Mouse (Mus musculus): ENCODE measurements around the gene Dnph1. TPM values are rescaled to one million over a fixed set of nuclear protein-coding genes. Genes with fewer than 3 reads are reported as not detected.

Dnph1 gene
- polyA plus RNA-seq, 1 experiment: 6.3 TPM

- H3K27ac ChIP-seq (ENCODE audit: insufficient read depth, low read depth, low read length): no peak within 1 kb of the TSS
- TF ChIP-seq POLR2A (IDR thresholded peaks at IDR 0.05; ENCODE audit: low read depth, low read length) (no peak), CTCF (IDR thresholded peaks at IDR 0.05; ENCODE audit: extremely low read depth, insufficient read length, insufficient replicate concordance, low read depth, low read length) (no peak)
- H3K27me3 ChIP-seq (ENCODE audit: control insufficient read depth, insufficient read depth, low read length): no peaks in the 10 kb centered on the region
- WGBS: 3% methylated on average over 49 of the region's 49 CpGs
- H3K4me1 ChIP-seq (ENCODE audit: control insufficient read depth, insufficient read depth, insufficient read length, low read length): peaks cover 5% of the 10 kb centered on the region
- H3K36me3 ChIP-seq (ENCODE audit: control insufficient read depth, insufficient read depth, low read length): peaks cover 23% of the 10 kb centered on the region
- peak within 1 kb of the TSS; percentile 73 for H3K4me3 ChIP-seq (ENCODE audit: low read depth, low read length)
These were observed 49.5 kb downstream of the Dnph1 start, which contains the start of gene Cul9 for GRCm38 (mm10) chr17:46545813-46546564. Cul9 (minus strand) TSS chr17:46546388.

- WGBS: 49% methylated on average over 7 of the region's 7 CpGs
- Histone ChIP-seq H3K36me3 (ENCODE audit: control insufficient read depth, insufficient read depth, low read length) (peaks cover 29% of the 10 kb centered on the region), H3K27me3 (ENCODE audit: control insufficient read depth, insufficient read depth, low read length) (no peaks in the 10 kb centered on the region), H3K4me1 (ENCODE audit: control insufficient read depth, insufficient read depth, insufficient read length, low read length) (peaks cover 5% of the 10 kb centered on the region), H3K27ac (ENCODE audit: insufficient read depth, low read depth, low read length) (no peak overlapping the region), H3K4me3 (ENCODE audit: low read depth, low read length) (peak overlapping the region; percentile 73)
- TF ChIP-seq CTCF (IDR thresholded peaks at IDR 0.05; ENCODE audit: extremely low read depth, insufficient read length, insufficient replicate concordance, low read depth, low read length): no peak
- TF ChIP-seq POLR2A (IDR thresholded peaks at IDR 0.05; ENCODE audit: low read depth, low read length): no peak
These were observed 50.1 kb downstream of the Dnph1 start for GRCm38 (mm10) chr17:46546591-46546990.

DNA sequence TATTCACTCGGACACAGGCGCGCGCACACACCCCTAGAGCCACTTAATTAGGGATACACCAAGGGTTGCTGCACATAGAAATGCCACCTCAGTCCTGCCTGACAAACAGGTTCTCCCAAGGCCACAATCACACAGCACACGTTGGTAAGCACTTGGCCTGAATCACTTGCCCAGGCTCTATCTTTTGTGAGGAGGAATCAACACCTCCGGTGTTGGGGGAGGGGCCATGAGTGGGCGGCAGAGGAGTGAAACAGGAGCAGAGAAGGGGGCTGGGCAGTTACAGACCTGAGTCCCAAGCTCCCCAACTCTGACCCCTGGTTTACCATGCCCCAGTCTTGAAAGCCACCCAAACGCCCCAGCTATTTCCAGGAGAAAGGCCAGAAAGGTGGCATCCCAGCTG is 50.5 kb downstream of the Dnph1 start:
- Histone ChIP-seq H3K4me3 (ENCODE audit: low read depth, low read length) (no peak overlapping the region), H3K27me3 (ENCODE audit: control insufficient read depth, insufficient read depth, low read length) (no peaks in the 10 kb centered on the region), H3K4me1 (ENCODE audit: control insufficient read depth, insufficient read depth, insufficient read length, low read length) (peaks cover 5% of the 10 kb centered on the region), H3K27ac (ENCODE audit: insufficient read depth, low read depth, low read length) (no peak overlapping the region), H3K36me3 (ENCODE audit: control insufficient read depth, insufficient read depth, low read length) (peaks cover 33% of the 10 kb centered on the region)
- TF ChIP-seq POLR2A (IDR thresholded peaks at IDR 0.05; ENCODE audit: low read depth, low read length) (no peak), CTCF (IDR thresholded peaks at IDR 0.05; ENCODE audit: extremely low read depth, insufficient read length, insufficient replicate concordance, low read depth, low read length) (no peak)
- WGBS: 67% methylated on average over 8 of the region's 8 CpGs

GRCm38 (mm10) chr17:46547923-46548322 is 51.4 kb downstream of the Dnph1 start:
- H3K27ac ChIP-seq (ENCODE audit: insufficient read depth, low read depth, low read length): no peak overlapping the region
- 69% methylated on average over 3 of the region's 3 CpGs for WGBS
- no peaks in the 10 kb centered on the region for H3K27me3 ChIP-seq (ENCODE audit: control insufficient read depth, insufficient read depth, low read length)
- H3K4me3 ChIP-seq (ENCODE audit: low read depth, low read length): no peak overlapping the region
- TF ChIP-seq CTCF (IDR thresholded peaks at IDR 0.05; ENCODE audit: extremely low read depth, insufficient read length, insufficient replicate concordance, low read depth, low read length): no peak
- TF ChIP-seq POLR2A (IDR thresholded peaks at IDR 0.05; ENCODE audit: low read depth, low read length): no peak
- peaks cover 36% of the 10 kb centered on the region for H3K36me3 ChIP-seq (ENCODE audit: control insufficient read depth, insufficient read depth, low read length)
- H3K4me1 ChIP-seq (ENCODE audit: control insufficient read depth, insufficient read depth, insufficient read length, low read length): peaks cover 5% of the 10 kb centered on the region

DNA sequence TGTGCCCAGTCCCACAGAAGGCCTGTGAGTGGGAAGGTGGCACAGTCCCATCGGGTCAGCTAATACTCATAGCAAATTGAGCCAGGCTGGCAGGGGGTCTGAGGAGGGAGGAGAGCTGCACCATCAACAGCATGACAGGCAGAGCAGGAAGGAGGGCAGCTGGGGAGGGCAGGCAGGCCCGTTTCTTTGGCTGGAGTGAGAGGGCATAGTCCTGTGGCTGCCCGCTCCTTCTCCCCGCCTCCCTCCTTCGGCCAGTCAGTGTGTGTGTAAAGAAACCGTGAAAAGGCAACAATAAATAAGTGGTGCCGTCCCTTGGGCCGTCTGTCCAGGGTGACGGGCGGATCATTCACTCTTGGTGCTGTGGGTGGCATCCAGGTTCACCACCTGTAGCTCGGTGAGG is 52.2 kb downstream of the Dnph1 start:
- no peak for TF ChIP-seq POLR2A (IDR thresholded peaks at IDR 0.05; ENCODE audit: low read depth, low read length)
- TF ChIP-seq CTCF (IDR thresholded peaks at IDR 0.05; ENCODE audit: extremely low read depth, insufficient read length, insufficient replicate concordance, low read depth, low read length): no peak
- Histone ChIP-seq H3K27me3 (ENCODE audit: control insufficient read depth, insufficient read depth, low read length) (no peaks in the 10 kb centered on the region), H3K4me3 (ENCODE audit: low read depth, low read length) (no peak overlapping the region), H3K36me3 (ENCODE audit: control insufficient read depth, insufficient read depth, low read length) (peaks cover 36% of the 10 kb centered on the region), H3K4me1 (ENCODE audit: control insufficient read depth, insufficient read depth, insufficient read length, low read length) (peaks cover 12% of the 10 kb centered on the region), H3K27ac (ENCODE audit: insufficient read depth, low read depth, low read length) (no peak overlapping the region)
- WGBS: 78% methylated on average over 11 of the region's 11 CpGs

- TF ChIP-seq POLR2A (IDR thresholded peaks at IDR 0.05; ENCODE audit: low read depth, low read length) (no peak), CTCF (IDR thresholded peaks at IDR 0.05; ENCODE audit: extremely low read depth, insufficient read length, insufficient replicate concordance, low read depth, low read length) (peak; percentile 58; the same call in 1 of the 2 replicates)
- Histone ChIP-seq H3K36me3 (ENCODE audit: control insufficient read depth, insufficient read depth, low read length) (peaks cover 36% of the 10 kb centered on the region), H3K4me3 (ENCODE audit: low read depth, low read length) (no peak overlapping the region), H3K27ac (ENCODE audit: insufficient read depth, low read depth, low read length) (no peak overlapping the region), H3K4me1 (ENCODE audit: control insufficient read depth, insufficient read depth, insufficient read length, low read length) (peaks cover 14% of the 10 kb centered on the region), H3K27me3 (ENCODE audit: control insufficient read depth, insufficient read depth, low read length) (no peaks in the 10 kb centered on the region)
- WGBS: 31% methylated on average over 8 of the region's 8 CpGs
These were observed 52.7 kb downstream of the Dnph1 start for GRCm38 (mm10) chr17:46549193-46549592.

Other genes starting within 250 kb of the Dnph1 start
- gene Polr1c, start 248.7 kb upstream of the Dnph1 start, polyA plus RNA-seq (2012; rRNA removed): 16.2 and 24.6 TPM in 2 replicates
- 120 and 305 TPM in 2 replicates for gene Yipf3, start 248.6 kb upstream of the Dnph1 start, polyA plus RNA-seq (2012; rRNA removed)
- gene Lrrc73, start 243.2 kb upstream of the Dnph1 start, polyA plus RNA-seq (2012; rRNA removed): 1.9 and 2.8 TPM in 2 replicates
- gene Tjap1, start 213.7 kb upstream of the Dnph1 start, polyA plus RNA-seq (2012; rRNA removed): 43.4 and 89.2 TPM in 2 replicates
- gene Dlk2, start 199.3 kb upstream of the Dnph1 start, polyA plus RNA-seq (2012; rRNA removed): 0.27 and 1.0 TPM in 2 replicates
- 28.7 and 37.5 TPM in 2 replicates for gene Abcc10, start 168.4 kb upstream of the Dnph1 start, polyA plus RNA-seq (2012; rRNA removed)
- 1.9 and 5.8 TPM in 2 replicates for gene Zfp318, start 113.0 kb upstream of the Dnph1 start, polyA plus RNA-seq (2012; rRNA removed)
- gene Crip3, start 67.8 kb upstream of the Dnph1 start, polyA plus RNA-seq (2012; rRNA removed): not detected in 2 replicates
- not detected in 2 replicates for gene Slc22a7, start 58.3 kb upstream of the Dnph1 start, polyA plus RNA-seq (2012; rRNA removed)
- gene Ttbk1, start 9.0 kb upstream of the Dnph1 start, polyA plus RNA-seq (2012; rRNA removed): 0.20 and 0.25 TPM in 2 replicates
- gene Cul9, start 49.7 kb downstream of the Dnph1 start, polyA plus RNA-seq (2012; rRNA removed): 5.0 and 5.8 TPM in 2 replicates
- gene Srf, start 59.5 kb downstream of the Dnph1 start, polyA plus RNA-seq (2012; rRNA removed): 103 and 183 TPM in 2 replicates
- 6.6 and 6.8 TPM in 2 replicates for gene Ptk7, start 132.8 kb downstream of the Dnph1 start, polyA plus RNA-seq (2012; rRNA removed)
- 103 and 213 TPM in 2 replicates for gene Klc4, start 149.3 kb downstream of the Dnph1 start, polyA plus RNA-seq (2012; rRNA removed)
- gene Mrpl2, start 149.5 kb downstream of the Dnph1 start, polyA plus RNA-seq (2012; rRNA removed): 47.6 and 82.8 TPM in 2 replicates
- 7.6 and 12.1 TPM in 2 replicates for gene Cul7, start 153.6 kb downstream of the Dnph1 start, polyA plus RNA-seq (2012; rRNA removed)
- 30.8 and 47.4 TPM in 2 replicates for gene Rrp36, start 177.6 kb downstream of the Dnph1 start, polyA plus RNA-seq (2012; rRNA removed)
- 38.9 and 52.7 TPM in 2 replicates for gene Mea1, start 182.1 kb downstream of the Dnph1 start, polyA plus RNA-seq (2012; rRNA removed)
- 48.3 and 99.3 TPM in 2 replicates for gene Klhdc3, start 184.2 kb downstream of the Dnph1 start, polyA plus RNA-seq (2012; rRNA removed)
- 32.4 and 150 TPM in 2 replicates for gene Ppp2r5d, start 208.4 kb downstream of the Dnph1 start, polyA plus RNA-seq (2012; rRNA removed)
- 40.1 and 74.9 TPM in 2 replicates for gene Pex6, start 214.8 kb downstream of the Dnph1 start, polyA plus RNA-seq (2012; rRNA removed)
- gene Gnmt, start 232.5 kb downstream of the Dnph1 start, polyA plus RNA-seq (2012; rRNA removed): 1.5 and 34.6 TPM in 2 replicates